In genomic region chr10:18816560-18816959, GRCm38 (mm10) we compare ENCODE assay signal across 7 mouse cellular contexts. TPM values are rescaled to one million over a fixed set of nuclear protein-coding genes. Genes with fewer than 3 reads are reported as not detected.
A peak's percentile ranks its signal among the peaks of the same experiment; 100 is the strongest.
DNase-seq lines count a peak whose midpoint lies in the region; ATAC-seq and TF ChIP-seq lines count a peak whose summit lies in the region.

No protein-coding gene starts in this region.

- H3K9me3 ChIP-seq in forebrain, embryonic 16.5 days (ENCODE audit: control insufficient read depth, low read length): no peaks in the 10 kb centered on the region
- no peaks in the 10 kb centered on the region for H3K9me3 ChIP-seq in hindbrain, embryonic 10.5 days
- no peaks in the 10 kb centered on the region for H3K9me3 ChIP-seq in limb, embryonic 11.5 days (ENCODE audit: control insufficient read depth, low read length)
- no peaks in the 10 kb centered on the region for H3K9me3 ChIP-seq in stomach, postnatal 0 days (ENCODE audit: control insufficient read depth, low read length)

- H3K27ac ChIP-seq in forebrain, embryonic 16.5 days (ENCODE audit: low read length): no peak overlapping the region
- no peak overlapping the region for H3K27ac ChIP-seq in hindbrain, embryonic 10.5 days
- no peak overlapping the region for H3K27ac ChIP-seq in limb, embryonic 11.5 days (replicated peaks; ENCODE audit: low read depth, low read length)
- H3K27ac ChIP-seq in stomach, postnatal 0 days (replicated peaks): no peak overlapping the region

- WGBS in forebrain, embryonic 16.5 days: 21% methylated on average over 5 of the region's 5 CpGs
- 68% methylated on average over 5 of the region's 5 CpGs for WGBS in hindbrain, embryonic 10.5 days
- 40% methylated on average over 5 of the region's 5 CpGs for WGBS in limb, embryonic 11.5 days
- 53% methylated on average over 5 of the region's 5 CpGs for WGBS in stomach, postnatal 0 days

- H3K4me1 ChIP-seq in forebrain, embryonic 16.5 days (replicated peaks; ENCODE audit: control insufficient read depth, insufficient read depth, low read length): peaks cover 14% of the 10 kb centered on the region
- 0 out of 2 replicates have a peak, but pooled peaks cover 6% of the 10 kb centered on the region for H3K4me1 ChIP-seq in hindbrain, embryonic 10.5 days (replicated peaks)
- H3K4me1 ChIP-seq in limb, embryonic 11.5 days (ENCODE audit: control insufficient read depth, insufficient read depth, low read length): 0 out of 2 replicates have a peak, but pooled peaks cover 2% of the 10 kb centered on the region
- H3K4me1 ChIP-seq in stomach, postnatal 0 days (replicated peaks; ENCODE audit: control insufficient read depth, insufficient read depth): no peaks in the 10 kb centered on the region

- DNase-seq in 3T3-L1 (ENCODE audit: low read depth, low spot score) (peak; percentile 2), NIH3T3 (ENCODE audit: low read depth) (peak; percentile 9)
- DNase-seq in hindbrain, embryonic 10.5 days (ENCODE audit: low spot score): peak; percentile 49
- peak; percentile 54 for DNase-seq in limb, embryonic 11.5 days (ENCODE audit: low spot score)
- DNase-seq in stomach, postnatal 0 days (ENCODE audit: low spot score): peak; percentile 19
- DNase-seq in spleen, postnatal 10 days (ENCODE audit: low spot score in 2 of 2): no peak

- H3K36me3 ChIP-seq in forebrain, embryonic 16.5 days (ENCODE audit: control insufficient read depth, insufficient read depth): no peaks in the 10 kb centered on the region
- H3K36me3 ChIP-seq in hindbrain, embryonic 10.5 days: no peaks in the 10 kb centered on the region
- no peaks in the 10 kb centered on the region for H3K36me3 ChIP-seq in limb, embryonic 11.5 days (ENCODE audit: control insufficient read depth, insufficient read depth, low read length)
- H3K36me3 ChIP-seq in stomach, postnatal 0 days (ENCODE audit: control insufficient read depth, insufficient read depth, low read length): no peaks in the 10 kb centered on the region

- no peak for TF ChIP-seq EP300 in stomach, postnatal 0 days (optimal IDR thresholded peaks at IDR 0.05)

- no peak overlapping the region for H3K4me2 ChIP-seq in forebrain, embryonic 16.5 days (ENCODE audit: low read length)
- H3K4me2 ChIP-seq in limb, embryonic 11.5 days (ENCODE audit: low read depth, severe bottlenecking): no peak overlapping the region
- H3K4me2 ChIP-seq in stomach, postnatal 0 days (replicated peaks; ENCODE audit: low read depth): no peak overlapping the region

- TF ChIP-seq CTCF in stomach, postnatal 0 days (IDR thresholded peaks at IDR 0.05; ENCODE audit: low read depth): no peak

- H3K9ac ChIP-seq in forebrain, embryonic 16.5 days (replicated peaks; ENCODE audit: low read depth, low read length): no peak overlapping the region
- no peak overlapping the region for H3K9ac ChIP-seq in limb, embryonic 11.5 days (ENCODE audit: low read length)
- H3K9ac ChIP-seq in stomach, postnatal 0 days (ENCODE audit: low read length): no peak overlapping the region

- peak; percentile 98 for ATAC-seq in forebrain, embryonic 16.5 days
- ATAC-seq in limb, embryonic 11.5 days (ENCODE audit: insufficient number of reproducible peaks, low FRiP score, low TSS enrichment, low read depth): peak; percentile 84; the same call in 1 of the 2 replicates
- peak; percentile 53; the same call in 1 of the 2 replicates for ATAC-seq in stomach, postnatal 0 days (ENCODE audit: low FRiP score, low TSS enrichment)

- H3K4me3 ChIP-seq in forebrain, embryonic 16.5 days (replicated peaks; ENCODE audit: low read length): no peak overlapping the region
- H3K4me3 ChIP-seq in hindbrain, embryonic 10.5 days: no peak overlapping the region
- H3K4me3 ChIP-seq in limb, embryonic 11.5 days (ENCODE audit: low read depth, low read length): no peak overlapping the region
- no peak overlapping the region for H3K4me3 ChIP-seq in stomach, postnatal 0 days (ENCODE audit: low read depth, low read length)

- no peaks in the 10 kb centered on the region for H3K27me3 ChIP-seq in forebrain, embryonic 16.5 days (replicated peaks; ENCODE audit: control insufficient read depth, insufficient read depth, low read length)
- no peaks in the 10 kb centered on the region for H3K27me3 ChIP-seq in hindbrain, embryonic 10.5 days (ENCODE audit: insufficient read depth, poor library complexity, severe bottlenecking)
- H3K27me3 ChIP-seq in limb, embryonic 11.5 days (ENCODE audit: control insufficient read depth, insufficient read depth, low read length): no peaks in the 10 kb centered on the region
- no peaks in the 10 kb centered on the region for H3K27me3 ChIP-seq in stomach, postnatal 0 days (ENCODE audit: control insufficient read depth, insufficient read depth, low read length)

RNA-seq across cellular contexts. Expression of gene Perp, which starts 28.3 kb away (rescaled TPM):
- polyA plus RNA-seq in forebrain, embryonic 16.5 days (2015; fragmentation: Nextera tagmentation; extraction: Ambion mirVana): 5.4 and 7.1 TPM in 2 replicates
- 15.7 and 18.2 TPM in 2 replicates for polyA plus RNA-seq in hindbrain, embryonic 10.5 days (2016; fragmentation: Nextera tagmentation; extraction: Ambion mirVana)
- 41.1 and 43.3 TPM in 2 replicates for polyA plus RNA-seq in limb, embryonic 11.5 days (2014; fragmentation: Nextera tagmentation; extraction: Ambion mirVana)
- polyA plus RNA-seq in stomach, postnatal 0 days (2015; fragmentation: Nextera tagmentation; extraction: Ambion mirVana): 1,093 and 1,120 TPM in 2 replicates

RNA-seq across cellular contexts. Expression of gene Gm4922, which starts 30.0 kb away (rescaled TPM):
- polyA plus RNA-seq in forebrain, embryonic 16.5 days (2015; fragmentation: Nextera tagmentation; extraction: Ambion mirVana): 0.21 and 0.23 TPM in 2 replicates
- not detected in 2 replicates for polyA plus RNA-seq in hindbrain, embryonic 10.5 days (2016; fragmentation: Nextera tagmentation; extraction: Ambion mirVana)
- polyA plus RNA-seq in limb, embryonic 11.5 days (2014; fragmentation: Nextera tagmentation; extraction: Ambion mirVana): not detected in 2 replicates
- polyA plus RNA-seq in stomach, postnatal 0 days (2015; fragmentation: Nextera tagmentation; extraction: Ambion mirVana): 0.05 and 0.08 TPM in 2 replicates

Comparison
In these comparisons a context has a peak if more than half of its experiments do, and no peak if none do; other contexts are left out.
1. DNase-seq: peak in 3T3-L1 (single experiment), NIH3T3 (single experiment), hindbrain, embryonic 10.5 days (single experiment), limb, embryonic 11.5 days (single experiment) and stomach, postnatal 0 days (single experiment); none in spleen, postnatal 10 days (0 of 2).
2. RNA of gene Perp, which starts 28.3 kb away (polyA plus RNA-seq): 1,093 to 1,120 TPM in stomach, postnatal 0 days; 41.1 to 43.3 TPM in limb, embryonic 11.5 days, 15.7 to 18.2 TPM in hindbrain, embryonic 10.5 days and 5.4 to 7.1 TPM in forebrain, embryonic 16.5 days; every median in the first group is over 10 times any median in the second.
3. Peak in every context shown above with its lines, with median percentiles within 50 percentile points of each other: ATAC-seq.